Mouse (Mus musculus): Measurements from ENCODE around the gene Csn1s1.
A peak's percentile ranks its signal among the peaks of the same experiment; 100 is the strongest.

The Csn1s1 gene

GRCm38 (mm10) chr5:87665908-87666307 lies at the start of gene Csn1s1:
Gene Csn1s1, plus strand, starts transcription at chr5:87666208.
- DNase-seq (ENCODE audit: low spot score in 2 of 2): no peak

- DNase-seq (ENCODE audit: low spot score in 2 of 2): no peak
These were observed 43.3 kb upstream of the Csn1s1 start for GRCm38 (mm10) chr5:87622681-87623080.

GRCm38 (mm10) chr5:87642787-87643186 lies 23.2 kb upstream of the Csn1s1 start:
- peak; percentile 3 to 9 for DNase-seq (ENCODE audit: low spot score in 2 of 2)

- no peak for DNase-seq (ENCODE audit: low spot score in 2 of 2)
These were observed 33.5 kb downstream of the Csn1s1 start, which contains the start of gene Csn2 for GRCm38 (mm10) chr5:87699530-87699929. Gene Csn2, minus strand, starts transcription at chr5:87699630.

GRCm38 (mm10) chr5:87705891-87706290 lies 39.9 kb downstream of the Csn1s1 start:
- DNase-seq (ENCODE audit: low spot score in 2 of 2): no peak

All from right cerebral cortex, adult 2 months (tissue).